Mouse (Mus musculus) left cerebral cortex, postnatal 4 days (tissue): Measurements from ENCODE around the gene Ang2. TPM values are rescaled to one million over a fixed set of nuclear protein-coding genes. Genes with fewer than 3 reads are reported as not detected.

Experiments used
- DNase-seq: peaks from one replicate; pipeline ENCODE4 v3.0.0-alpha.2; 2022
- intact Hi-C: fragments of 180-260 bp; cut with DNase I; formaldehyde crosslinking; loops from one replicate; pipeline ENCODE4 v1.15.1; 2025
- total RNA-seq, 2 experiments: library from RNA; stranded (reverse); gene quantifications; 2 replicates each; pipeline ENCODE4 v1.2.3; 2021

The Ang2 gene
- total RNA-seq, 2 experiments from 2014 or later, result not detected

DNA sequence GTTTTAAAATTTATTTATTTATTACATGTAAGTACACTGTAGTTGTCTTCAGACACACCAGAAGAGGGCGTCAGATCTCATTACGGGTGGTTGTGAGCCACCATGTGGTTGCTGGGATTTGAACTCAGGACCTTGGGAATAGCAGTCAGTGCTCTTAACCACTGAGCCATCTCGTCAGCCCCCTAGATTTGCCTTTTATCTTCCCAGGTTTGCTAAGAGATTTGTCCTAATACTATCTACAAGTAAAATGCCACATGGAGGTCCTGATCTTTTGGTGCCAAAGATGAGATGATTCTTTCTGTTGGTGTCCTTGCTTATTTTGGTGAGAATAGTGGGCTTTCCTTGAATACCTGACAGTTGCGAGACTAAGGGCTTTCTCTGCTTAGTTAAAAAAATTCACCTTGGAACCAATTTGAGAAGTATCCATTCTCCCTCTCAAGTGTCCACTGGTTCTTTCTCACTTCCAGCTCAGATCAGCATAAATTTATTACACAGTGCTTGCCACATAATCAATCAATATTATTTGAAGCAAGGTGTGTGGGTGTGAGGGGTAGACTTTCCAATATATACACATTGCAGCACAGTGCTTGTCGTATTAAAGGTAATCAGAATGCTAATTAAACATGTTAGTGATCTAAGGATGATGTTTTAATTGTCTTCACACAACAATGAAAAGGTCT lies 42.8 kb downstream of the Ang2 start:
- intact Hi-C loops, result no loop called here
- DNase-seq, result no peak

DNA sequence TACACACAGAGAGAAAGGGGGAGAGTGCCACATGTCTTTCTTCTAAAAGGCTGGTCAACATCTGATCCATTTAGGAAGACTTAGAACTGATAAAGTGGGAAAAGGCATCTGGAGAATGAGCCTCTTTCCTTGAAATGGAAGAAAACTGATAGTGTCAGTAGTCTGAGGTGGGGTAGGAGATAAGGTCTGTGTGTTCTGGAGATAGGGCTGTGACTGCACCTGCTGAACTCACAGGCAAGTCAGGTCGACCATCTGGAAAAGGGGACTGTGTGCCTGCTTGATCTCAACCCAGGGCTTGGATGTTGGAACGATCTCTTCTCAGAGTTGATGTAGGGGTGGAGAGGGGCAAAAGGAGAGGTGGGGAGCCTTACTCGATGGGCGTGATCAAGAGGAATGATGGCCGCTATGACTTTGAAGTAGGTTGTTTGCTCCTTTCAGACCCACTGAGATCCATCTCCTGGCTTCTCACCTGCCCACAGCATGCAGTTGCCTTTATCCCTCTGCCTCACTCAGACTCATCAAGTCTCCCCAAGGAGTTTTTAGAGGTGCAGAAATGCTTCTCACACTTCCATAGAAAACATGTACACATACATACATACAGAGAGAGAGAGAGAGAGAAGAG lies 46.6 kb downstream of the Ang2 start:
- intact Hi-C loops, result no loop called here

DNA sequence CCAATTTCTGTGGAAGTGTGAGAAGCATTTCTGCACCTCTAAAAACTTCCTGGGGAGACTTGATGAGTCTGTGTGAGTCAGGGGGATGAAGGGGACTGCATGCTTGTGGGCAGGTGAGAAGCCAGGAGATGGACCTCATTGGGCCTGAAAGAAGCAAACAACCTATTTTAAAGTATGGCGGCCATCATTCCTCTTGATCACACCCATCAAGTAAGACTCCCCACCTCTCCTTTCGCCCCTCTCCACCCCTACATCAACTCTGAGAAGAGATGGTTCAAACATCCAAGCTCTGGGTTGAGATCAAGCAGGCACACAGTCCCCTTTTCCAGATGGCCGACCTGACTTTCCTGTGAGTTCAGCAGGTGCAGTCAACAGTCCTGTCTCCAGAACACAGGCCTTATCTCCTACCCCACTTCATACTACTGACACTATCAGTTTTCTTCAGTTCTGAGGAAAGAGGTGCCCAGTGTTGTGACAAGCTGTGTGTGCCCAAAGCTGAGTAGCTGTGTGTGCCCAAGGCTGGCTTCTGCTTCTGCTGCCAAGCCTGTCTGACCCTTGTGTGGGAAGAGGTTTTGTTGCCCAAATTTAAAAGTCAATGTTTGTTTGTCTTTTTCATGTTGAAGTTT lies 48.6 kb downstream of the Ang2 start:
- DNase-seq, result no peak
- intact Hi-C loops, result no loop called here

More for the DNA sequence above, 46.6 kb downstream of the Ang2 start:
- DNase-seq, result no peak

DNA sequence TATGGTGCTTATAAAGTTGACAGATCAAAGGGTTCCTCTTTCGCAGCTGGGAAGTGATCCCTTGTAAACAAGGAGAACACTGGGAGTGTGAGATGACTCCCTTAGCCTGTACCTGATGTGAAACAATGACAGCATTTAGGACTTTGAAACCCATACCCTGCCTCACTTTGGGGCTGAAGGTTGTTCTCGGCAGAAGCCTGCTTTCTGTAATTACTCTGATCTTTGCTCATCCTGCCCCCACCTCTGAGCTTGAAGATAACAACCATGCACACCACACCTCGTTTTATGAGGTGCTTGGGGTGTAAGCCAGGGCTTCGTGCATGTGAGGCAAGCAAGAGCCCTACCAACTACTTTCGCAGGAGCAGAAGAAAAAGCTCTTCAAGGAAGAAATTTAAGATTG lies 49.8 kb downstream of the Ang2 start:
- intact Hi-C loops, result no loop called here
- DNase-seq, result no peak

DNA sequence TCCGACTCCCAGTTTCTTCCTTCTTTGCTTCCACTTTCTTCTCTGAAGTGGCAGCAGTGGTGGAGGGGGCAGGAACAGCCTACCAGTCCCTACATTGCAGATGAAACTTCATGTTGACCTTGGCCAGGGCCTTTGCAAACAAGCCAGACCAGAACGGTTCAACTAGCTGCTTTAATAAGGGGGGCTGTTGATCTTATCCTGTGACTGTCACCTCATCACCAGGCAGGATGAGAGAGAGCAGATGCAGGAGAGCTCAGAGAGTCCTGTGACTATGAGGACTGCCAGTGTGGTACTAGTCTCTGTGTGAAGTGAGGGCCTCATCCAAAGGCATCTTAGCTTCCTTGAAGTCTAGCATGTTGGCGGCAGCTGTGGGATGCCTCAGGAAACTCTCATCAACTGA lies 50.9 kb downstream of the Ang2 start:
- intact Hi-C loops, result no loop called here
- DNase-seq, result no peak

DNA sequence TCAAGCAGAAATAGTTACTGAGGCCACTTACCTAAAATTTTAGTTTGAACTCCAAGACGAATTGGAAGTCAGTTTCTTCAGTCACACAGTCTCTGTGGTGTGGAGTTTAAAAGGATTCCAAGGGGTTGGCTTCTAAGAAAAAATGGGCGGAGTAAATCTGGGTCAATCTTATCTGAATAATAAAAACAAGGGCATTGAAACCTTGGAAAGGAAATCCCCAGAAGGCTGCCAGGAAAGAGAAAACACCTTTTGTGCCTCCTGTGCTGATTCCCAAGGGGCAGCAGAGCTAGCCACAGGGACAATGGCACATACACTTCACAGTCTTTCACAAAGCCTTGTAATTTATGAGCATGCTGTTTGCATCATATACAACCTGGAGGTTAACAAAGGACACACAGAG lies 52.3 kb downstream of the Ang2 start, which contains the start of gene Rnase1:
TSS of gene Rnase1 (minus strand) at position 101 of the 400 bp plus-strand sequence.
- intact Hi-C loops, result no loop called here
- DNase-seq, result no peak

DNA sequence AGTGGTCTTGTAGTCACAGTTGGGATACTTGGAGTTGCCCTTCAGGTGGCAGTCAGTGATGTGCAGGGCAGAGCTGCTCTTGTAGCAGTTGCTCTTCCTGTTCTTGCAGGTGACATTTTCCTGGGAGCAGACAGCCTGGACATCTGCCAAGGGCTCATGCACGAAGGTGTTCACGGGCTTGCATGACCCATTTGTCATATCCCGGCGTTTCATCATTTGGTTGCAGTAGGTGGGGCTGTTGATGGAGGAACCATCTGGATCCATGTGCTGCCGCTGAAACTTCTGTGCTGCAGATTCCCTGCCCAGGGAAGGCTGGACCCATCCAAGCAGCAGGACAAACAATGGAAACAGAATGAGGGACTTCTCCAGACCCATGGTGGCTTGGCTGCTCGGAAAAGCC lies 53.4 kb downstream of the Ang2 start:
- DNase-seq, result peak; percentile 5
- intact Hi-C loops, result no loop called here

Other genes with a start within 250 kb of the Ang2 start
- gene Pnp2, start 243.2 kb downstream of the Ang2 start, total RNA-seq, result 1 to 10 TPM in 1 of 2 experiments, under 1 TPM in 1; 0.78 to 1.0 TPM
- gene Rnase10, start 191.4 kb downstream of the Ang2 start, total RNA-seq, result under 1 TPM in 1 of 2 experiments, not detected in 1; 0.24 TPM
- gene Rnase9, start 157.3 kb downstream of the Ang2 start, total RNA-seq, result not detected
- gene Rnase11, start 149.0 kb downstream of the Ang2 start, total RNA-seq, result not detected
- not detected for gene Rnase12, start 141.5 kb downstream of the Ang2 start, total RNA-seq
- not detected for gene Olfr750, start 124.7 kb downstream of the Ang2 start, total RNA-seq
- gene Rnase4, start 108.1 kb downstream of the Ang2 start, total RNA-seq, result 10 to 100 TPM; 10.3 to 11.0 TPM
- gene Ang, start 108.0 kb downstream of the Ang2 start, total RNA-seq, result 1 to 10 TPM; 2.1 TPM
- not detected for gene Eddm3b, start 84.7 kb downstream of the Ang2 start, total RNA-seq
- under 1 TPM in 1 of 2 experiments, not detected in 1; 0.32 TPM for gene Rnase6, start 75.2 kb downstream of the Ang2 start, total RNA-seq
- under 1 TPM in 1 of 2 experiments, not detected in 1; 0.48 TPM for gene Rnase1, start 52.4 kb downstream of the Ang2 start, total RNA-seq
- gene Rnase2b, start 36.9 kb downstream of the Ang2 start, total RNA-seq, result not detected
- not detected for gene Ear14, start 4.2 kb upstream of the Ang2 start, total RNA-seq
- not detected for gene Rnase2a, start 57.0 kb upstream of the Ang2 start, total RNA-seq
- gene Gm7247, start 162.6 kb upstream of the Ang2 start, total RNA-seq, result not detected
- gene Vmn2r88, start 211.7 kb upstream of the Ang2 start, total RNA-seq, result not detected